Mouse (Mus musculus) C2C12 (cell line): Measurements from ENCODE around the gene Clip3.

Experiments
- CEBPB ChIP-seq: IDR thresholded peaks from one replicate; pipeline ENCODE4 v1.6.1; 2011; ENCODE audit warnings: low read depth, mild to moderate bottlenecking, control low read depth, moderate library complexity
- CTCF ChIP-seq: IDR thresholded peaks from one replicate; pipeline ENCODE4 v1.5.1; 2011; ENCODE audit not compliant: control insufficient read depth, insufficient read depth, insufficient read length
- FOSL1 ChIP-seq: IDR thresholded peaks from one replicate; pipeline ENCODE4 v1.8.0; 2011; ENCODE audit warnings: mild to moderate bottlenecking, low read length; ENCODE audit not compliant: poor library complexity, insufficient read depth, severe bottlenecking
- MAX ChIP-seq: IDR thresholded peaks from one replicate; pipeline ENCODE4 v1.6.1; 2011; ENCODE audit warnings: mild to moderate bottlenecking, control low read depth
- MYOD1 ChIP-seq: IDR thresholded peaks from one replicate; pipeline ENCODE4 v1.6.1; 2011; ENCODE audit warnings: low read depth; ENCODE audit not compliant: control insufficient read depth, insufficient read length
- MYOG ChIP-seq: IDR thresholded peaks from one replicate; pipeline ENCODE4 v1.6.1; 2011; ENCODE audit not compliant: control insufficient read depth, insufficient read length; ENCODE audit errors: extremely low read depth
- USF1 ChIP-seq: IDR thresholded peaks from one replicate; pipeline ENCODE4 v1.6.1; 2011; ENCODE audit warnings: low read depth, mild to moderate bottlenecking, control low read depth, moderate library complexity

GRCm38 (mm10) chr7:30323795-30324194, 32.3 kb downstream of the Clip3 start, which contains the start of gene Sdhaf1:
- TF ChIP-seq CEBPB: no peak
- TF ChIP-seq MYOG: no peak
- no peak for TF ChIP-seq CTCF
- TF ChIP-seq USF1: no peak
- no peak for TF ChIP-seq MAX
- no peak for TF ChIP-seq FOSL1
- no peak for TF ChIP-seq MYOD1
